Mouse (Mus musculus) midbrain, postnatal 0 days (tissue): ENCODE data around the gene Nos1. TPM values are rescaled to one million over a fixed set of nuclear protein-coding genes. Genes with fewer than 3 reads are reported as not detected.

ENCODE experiments used
- ATAC-seq: fragments of 200-750 bp; cut with Nextera tagmentation; 2 replicates; pipeline ENCODE4 v1.8.0; 2017; ENCODE audit warnings: moderate number of reproducible peaks, mild to moderate bottlenecking, moderate TSS enrichment, moderate library complexity; ENCODE audit not compliant: low FRiP score
- DNase-seq: peaks from one replicate; pipeline ENCODE4 v3.0.0-alpha.2; 2015; ENCODE audit warnings: low spot score
- H3K27ac ChIP-seq: fragments of 300-500 bp; sonication (generic); 2 replicates; pipeline ENCODE4 v1.5.1; 2014; ENCODE audit warnings: low read depth, mild to moderate bottlenecking, low read length, mixed read lengths
- H3K27me3 ChIP-seq: fragments of 300-500 bp; sonication (generic); 2 replicates; pipeline ENCODE4 v1.6.1; 2014; ENCODE audit warnings: low read length, control low read depth, mixed read lengths; ENCODE audit not compliant: insufficient read depth
- H3K36me3 ChIP-seq: fragments of 300-500 bp; sonication (generic); 2 replicates; pipeline ENCODE4 v1.6.1; 2014; ENCODE audit warnings: low read length, control low read depth, mixed read lengths; ENCODE audit not compliant: insufficient read depth
- H3K4me1 ChIP-seq: fragments of 300-500 bp; sonication (generic); 2 replicates; pipeline ENCODE4 v1.6.1; 2014; ENCODE audit warnings: mild to moderate bottlenecking, control low read depth, antibody characterized with exemption, low read length, mixed read lengths; ENCODE audit not compliant: insufficient read depth
- H3K4me2 ChIP-seq: fragments of 300-500 bp; sonication (generic); 2 replicates; pipeline ENCODE4 v1.6.1; 2014; ENCODE audit warnings: low read depth, mild to moderate bottlenecking, low read length, mixed read lengths; ENCODE audit not compliant: poor library complexity, severe bottlenecking
- H3K4me3 ChIP-seq: fragments of 300-500 bp; sonication (generic); 2 replicates; pipeline ENCODE4 v1.5.1; 2014; ENCODE audit warnings: low read depth, mild to moderate bottlenecking, low read length, moderate library complexity
- H3K9ac ChIP-seq: fragments of 300-500 bp; sonication (generic); replicated peaks from 2 replicates; pipeline ENCODE4 v1.6.1; 2014; ENCODE audit warnings: mild to moderate bottlenecking, low read length, moderate library complexity, mixed read lengths; ENCODE audit not compliant: poor library complexity, severe bottlenecking
- H3K9me3 ChIP-seq: fragments of 300-500 bp; sonication (generic); 2 replicates; pipeline ENCODE4 v1.6.1; 2016; ENCODE audit warnings: low read length, control low read depth
- CTCF ChIP-seq: IDR thresholded peaks from 2 replicates; pipeline ENCODE4 v1.5.1; 2016; ENCODE audit warnings: antibody characterized with exemption, mild to moderate bottlenecking
- WGBS: fragments of 180-500 bp; shearing (Covaris S2); extraction: QIAGEN DNeasy Blood & Tissue Kit; methylation state at CpG from one replicate; pipeline ENCODE4 v1.1.7; 2014; 5-methylcytosine and 5-hydroxymethylcytosine counted together
- polyA plus RNA-seq: library from polyadenylated mRNA; unstranded; fragments of >200 nt; fragmentation: Nextera tagmentation; extraction: Ambion mirVana; gene quantifications from 2 replicates; pipeline ENCODE4 v1.2.1, GENCODE M21; 2015
- total RNA-seq: library from RNA; depleted of rRNA; stranded (reverse); fragments of >200 nt; gene quantifications from 2 replicates; pipeline ENCODE4 v1.2.3, GENCODE M21; 2014

Nos1 gene
- total and polyA plus RNA-seq, 2 experiments from 2014 or later: 3.4 to 17.8 TPM

- H3K27me3 ChIP-seq: no peaks in the 10 kb centered on the region
- H3K27ac ChIP-seq: no peak overlapping the region
- H3K9ac ChIP-seq: no peak overlapping the region
- TF ChIP-seq CTCF: peak; percentile 63
- WGBS: 80% methylated on average over 5 of the region's 5 CpGs
- H3K9me3 ChIP-seq: no peaks in the 10 kb centered on the region
- no peaks in the 10 kb centered on the region for H3K36me3 ChIP-seq
- ATAC-seq (no peak), DNase-seq (no peak)
- no peaks in the 10 kb centered on the region for H3K4me1 ChIP-seq
- H3K4me2 ChIP-seq: no peak overlapping the region
- no peak overlapping the region for H3K4me3 ChIP-seq
Observed at GRCm38 (mm10) chr5:117824486-117824885, 43.7 kb downstream of the Nos1 start.

GRCm38 (mm10) chr5:117825336-117825735, 44.5 kb downstream of the Nos1 start:
- H3K9ac ChIP-seq: no peak overlapping the region
- no peaks in the 10 kb centered on the region for H3K9me3 ChIP-seq
- ATAC-seq: no peak
- H3K4me3 ChIP-seq: no peak overlapping the region
- no peak overlapping the region for H3K4me2 ChIP-seq
- no peak for DNase-seq
- TF ChIP-seq CTCF: no peak
- no peaks in the 10 kb centered on the region for H3K27me3 ChIP-seq
- WGBS: 55% methylated on average over 10 of the region's 11 CpGs
- H3K4me1 ChIP-seq: no peaks in the 10 kb centered on the region
- no peak overlapping the region for H3K27ac ChIP-seq
- H3K36me3 ChIP-seq: no peaks in the 10 kb centered on the region

DNA sequence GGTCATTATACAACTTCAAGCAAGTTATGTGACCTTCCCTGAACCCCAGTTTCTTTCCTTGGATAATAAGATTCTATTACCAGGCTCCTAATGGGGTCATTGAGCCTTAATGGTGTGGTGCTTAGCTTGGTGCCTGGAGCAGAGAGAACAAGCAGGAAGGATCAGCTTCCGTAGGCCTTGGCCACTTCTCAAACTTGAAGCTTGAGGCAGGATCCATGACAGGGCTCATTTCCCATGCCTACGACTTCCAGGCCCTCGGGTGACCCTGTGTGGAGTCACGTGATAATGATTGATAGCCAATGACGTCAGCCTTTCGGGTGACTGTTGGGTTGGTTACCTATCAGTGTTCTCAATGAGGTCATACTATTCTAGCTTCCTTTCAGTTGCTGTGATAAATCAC, 46.5 kb downstream of the Nos1 start:
- no peak overlapping the region for H3K4me2 ChIP-seq
- no peaks in the 10 kb centered on the region for H3K4me1 ChIP-seq
- no peak overlapping the region for H3K27ac ChIP-seq
- H3K9me3 ChIP-seq: no peaks in the 10 kb centered on the region
- H3K9ac ChIP-seq: no peak overlapping the region
- TF ChIP-seq CTCF: no peak
- no peak overlapping the region for H3K4me3 ChIP-seq
- no peaks in the 10 kb centered on the region for H3K36me3 ChIP-seq
- DNase-seq (no peak), ATAC-seq (no peak)
- WGBS: 88% methylated on average over 6 of the region's 6 CpGs
- no peaks in the 10 kb centered on the region for H3K27me3 ChIP-seq

DNA sequence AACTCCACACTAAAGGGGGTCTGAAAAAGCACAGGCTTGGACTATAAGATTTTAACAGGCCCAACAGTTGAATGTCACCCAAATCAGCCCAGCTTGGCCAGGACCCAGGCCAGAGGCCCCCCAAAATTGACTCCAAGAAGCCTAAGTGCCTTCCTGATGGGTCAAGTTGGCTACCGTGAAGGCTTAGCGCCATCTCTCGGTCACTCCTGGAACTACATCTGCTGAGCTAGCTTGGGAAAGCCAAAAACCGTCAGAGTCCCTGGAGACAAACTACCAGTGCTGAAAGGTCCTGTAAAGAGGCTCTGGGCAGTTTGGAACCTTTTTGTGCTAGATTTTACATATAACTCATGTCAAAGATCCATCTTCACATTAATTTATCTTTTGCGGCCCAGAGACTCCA, 56.1 kb downstream of the Nos1 start:
- Histone ChIP-seq H3K4me2 (no peak overlapping the region), H3K36me3 (no peaks in the 10 kb centered on the region), H3K4me1 (peaks cover 12% of the 10 kb centered on the region; the same call in 1 of the 2 replicates), H3K9ac (no peak overlapping the region), H3K27ac (no peak overlapping the region), H3K9me3 (peaks cover 7% of the 10 kb centered on the region; the same call in 1 of the 2 replicates), H3K4me3 (no peak overlapping the region), H3K27me3 (peaks cover 4% of the 10 kb centered on the region; the same call in 1 of the 2 replicates)
- 12% methylated on average over 5 of the region's 5 CpGs for WGBS
- peak; percentile 94 for TF ChIP-seq CTCF
- DNase-seq (peak; percentile 81), ATAC-seq (no peak)

DNA sequence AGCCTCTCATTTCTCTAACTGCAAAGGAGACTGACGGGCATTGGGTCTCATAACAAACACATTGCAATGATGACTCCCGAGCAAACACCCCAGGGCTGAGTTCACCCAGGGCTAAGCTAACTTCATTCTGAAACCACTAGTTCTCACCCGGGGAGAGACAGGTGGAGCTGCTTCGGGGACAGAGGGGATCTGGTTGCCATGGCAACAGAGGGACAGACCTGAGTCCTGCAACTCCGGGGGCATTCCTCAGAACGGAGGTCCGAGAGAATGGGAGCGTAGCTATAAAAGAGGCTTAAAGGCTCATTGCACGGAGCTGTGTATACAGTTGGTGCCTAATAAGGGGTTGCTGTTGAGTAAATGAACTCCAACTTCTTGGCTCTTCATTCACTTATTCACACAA, 56.9 kb downstream of the Nos1 start:
- 11% methylated on average over 9 of the region's 9 CpGs for WGBS
- Histone ChIP-seq H3K27ac (no peak overlapping the region), H3K4me3 (no peak overlapping the region), H3K4me1 (peaks cover 16% of the 10 kb centered on the region; the same call in 1 of the 2 replicates), H3K9ac (no peak overlapping the region), H3K4me2 (no peak overlapping the region), H3K36me3 (no peaks in the 10 kb centered on the region), H3K9me3 (peaks cover 7% of the 10 kb centered on the region; the same call in 1 of the 2 replicates), H3K27me3 (peaks cover 11% of the 10 kb centered on the region; the same call in 1 of the 2 replicates)
- TF ChIP-seq CTCF: no peak
- ATAC-seq: no peak
- DNase-seq: no peak

DNA sequence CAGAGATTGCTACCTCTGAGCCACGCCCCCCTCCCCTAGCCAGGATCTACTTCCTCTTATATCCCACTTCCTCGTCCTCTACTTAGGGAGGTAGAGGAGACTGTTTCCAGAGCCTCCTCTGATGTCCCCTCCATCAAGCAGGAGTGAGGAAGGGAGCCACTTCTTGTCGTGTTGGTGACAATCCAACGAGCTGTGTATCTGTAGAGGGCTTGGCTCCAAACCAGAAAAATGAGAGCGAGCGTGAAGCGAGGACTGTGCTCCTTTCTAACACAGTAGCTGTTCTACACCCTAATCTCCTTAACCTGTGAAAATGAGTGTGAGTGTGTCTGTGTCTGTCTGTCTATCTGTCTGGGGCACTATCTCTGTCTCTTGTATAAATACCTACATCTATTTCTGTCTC, 58.7 kb downstream of the Nos1 start:
- H3K4me1 ChIP-seq: peaks cover 16% of the 10 kb centered on the region; the same call in 1 of the 2 replicates
- no peaks in the 10 kb centered on the region for H3K36me3 ChIP-seq
- no peak for TF ChIP-seq CTCF
- ATAC-seq (no peak), DNase-seq (no peak)
- peaks cover 5% of the 10 kb centered on the region; the same call in 1 of the 2 replicates for H3K9me3 ChIP-seq
- H3K4me2 ChIP-seq: no peak overlapping the region
- H3K4me3 ChIP-seq: no peak overlapping the region
- H3K27me3 ChIP-seq: peaks cover 19% of the 10 kb centered on the region; the same call in 1 of the 2 replicates
- 74% methylated on average over 7 of the region's 7 CpGs for WGBS
- H3K9ac ChIP-seq: no peak overlapping the region
- no peak overlapping the region for H3K27ac ChIP-seq
